Mouse (Mus musculus) midbrain, embryonic 10.5 days (tissue): ENCODE data around the gene Fermt2. TPM values are rescaled to one million over a fixed set of nuclear protein-coding genes. Genes with fewer than 3 reads are reported as not detected.

Experiments
- DNase-seq: peaks from one replicate; pipeline ENCODE4 v3.0.0-alpha.2; 2017; ENCODE audit warnings: low spot score
- H3K27ac ChIP-seq: fragments of 300-500 bp; sonication (generic); replicated peaks from 2 replicates; pipeline ENCODE4 v1.5.1; 2016; ENCODE audit warnings: mild to moderate bottlenecking
- H3K27me3 ChIP-seq: fragments of 300-500 bp; sonication (generic); 2 replicates; pipeline ENCODE4 v1.6.1; 2016; ENCODE audit warnings: low read depth, mild to moderate bottlenecking; ENCODE audit not compliant: poor library complexity, severe bottlenecking
- H3K36me3 ChIP-seq: fragments of 300-500 bp; sonication (generic); 2 replicates; pipeline ENCODE4 v1.6.1; 2016; ENCODE audit warnings: mild to moderate bottlenecking, moderate library complexity
- H3K4me1 ChIP-seq: fragments of 300-500 bp; sonication (generic); 2 replicates; pipeline ENCODE4 v1.6.1; 2016
- H3K4me3 ChIP-seq: fragments of 300-500 bp; sonication (generic); 2 replicates; pipeline ENCODE4 v1.5.1; 2016; ENCODE audit warnings: mild to moderate bottlenecking, moderate library complexity
- H3K9me3 ChIP-seq: fragments of 300-500 bp; sonication (generic); replicated peaks from 2 replicates; pipeline ENCODE4 v1.6.1; 2016; ENCODE audit warnings: mild to moderate bottlenecking
- WGBS: fragments of 180-500 bp; shearing (Covaris S2); methylation state at CpG from one replicate; pipeline ENCODE4 v1.1.7; 2016; 5-methylcytosine and 5-hydroxymethylcytosine counted together
- polyA plus RNA-seq: library from polyadenylated mRNA; unstranded; fragments of >200 nt; fragmentation: Nextera tagmentation; extraction: Ambion mirVana; gene quantifications from 2 replicates; pipeline ENCODE4 v1.2.1, GENCODE M21; 2016

Gene Fermt2
- polyA plus RNA-seq = 72.8 and 82.8 TPM in 2 replicates

DNA sequence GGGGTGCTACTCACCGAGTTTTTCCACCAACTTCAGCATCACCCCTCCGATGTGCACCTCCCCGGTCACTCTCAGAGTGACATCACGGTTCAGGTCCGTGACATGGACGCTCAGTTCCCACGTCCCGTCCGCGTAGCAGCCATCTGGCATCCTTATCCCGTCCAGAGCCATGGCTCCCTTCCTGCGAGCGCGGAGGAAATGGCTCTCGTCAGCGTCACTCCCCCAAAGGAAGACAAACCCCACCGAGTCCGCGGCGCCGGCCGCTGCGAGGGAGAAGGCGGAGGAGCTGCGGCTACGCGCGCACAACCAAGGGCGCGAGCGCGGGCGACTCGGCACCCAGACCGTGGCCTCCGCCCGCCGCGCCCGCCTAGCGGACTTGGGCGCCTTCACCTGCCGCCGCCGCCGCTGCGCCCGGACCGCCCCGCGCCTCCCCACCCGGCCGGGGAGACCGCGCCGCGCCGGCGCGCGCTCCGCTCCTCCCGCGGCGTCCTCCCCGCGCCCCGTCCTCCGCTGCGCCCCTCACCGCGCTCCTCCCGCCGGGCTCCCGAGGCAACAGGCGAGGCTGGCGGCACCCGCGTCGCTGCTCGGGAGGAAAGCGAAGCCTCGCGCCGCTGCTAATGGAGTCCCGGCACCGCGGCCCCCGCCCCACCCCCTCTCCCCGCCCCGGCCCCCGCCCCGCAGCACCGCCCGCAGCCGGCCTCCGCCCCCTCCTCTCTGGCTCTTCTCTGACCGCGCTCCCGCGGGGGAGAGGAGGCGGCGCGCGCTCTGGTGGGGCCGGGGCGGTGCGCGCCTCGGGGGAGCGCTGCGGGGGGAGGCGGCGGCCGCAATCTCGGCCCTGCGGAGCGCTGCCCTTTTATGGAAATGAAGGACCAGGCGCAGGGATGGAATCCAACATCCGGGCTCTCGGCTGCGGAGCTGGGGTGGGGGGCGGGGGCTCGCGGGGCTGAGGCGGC lies at the start of gene Fermt2:
Fermt2 (minus strand) TSS at position 708 of the 953 bp plus-strand sequence.
- Histone ChIP-seq H3K9me3 (no peaks in the 10 kb centered on the region), H3K27ac (peak within 1 kb of the TSS; percentile 96), H3K4me3 (peak within 1 kb of the TSS; percentile 85), H3K27me3 (no peaks in the 10 kb centered on the region), H3K4me1 (peaks cover 29% of the 10 kb centered on the region), H3K36me3 (0 out of 2 replicates have a peak, but pooled peaks cover 2% of the 10 kb centered on the region)
- DNase-seq = peak; percentile 91
- WGBS = under 1% methylated on average over 72 of the region's 126 CpGs

DNA sequence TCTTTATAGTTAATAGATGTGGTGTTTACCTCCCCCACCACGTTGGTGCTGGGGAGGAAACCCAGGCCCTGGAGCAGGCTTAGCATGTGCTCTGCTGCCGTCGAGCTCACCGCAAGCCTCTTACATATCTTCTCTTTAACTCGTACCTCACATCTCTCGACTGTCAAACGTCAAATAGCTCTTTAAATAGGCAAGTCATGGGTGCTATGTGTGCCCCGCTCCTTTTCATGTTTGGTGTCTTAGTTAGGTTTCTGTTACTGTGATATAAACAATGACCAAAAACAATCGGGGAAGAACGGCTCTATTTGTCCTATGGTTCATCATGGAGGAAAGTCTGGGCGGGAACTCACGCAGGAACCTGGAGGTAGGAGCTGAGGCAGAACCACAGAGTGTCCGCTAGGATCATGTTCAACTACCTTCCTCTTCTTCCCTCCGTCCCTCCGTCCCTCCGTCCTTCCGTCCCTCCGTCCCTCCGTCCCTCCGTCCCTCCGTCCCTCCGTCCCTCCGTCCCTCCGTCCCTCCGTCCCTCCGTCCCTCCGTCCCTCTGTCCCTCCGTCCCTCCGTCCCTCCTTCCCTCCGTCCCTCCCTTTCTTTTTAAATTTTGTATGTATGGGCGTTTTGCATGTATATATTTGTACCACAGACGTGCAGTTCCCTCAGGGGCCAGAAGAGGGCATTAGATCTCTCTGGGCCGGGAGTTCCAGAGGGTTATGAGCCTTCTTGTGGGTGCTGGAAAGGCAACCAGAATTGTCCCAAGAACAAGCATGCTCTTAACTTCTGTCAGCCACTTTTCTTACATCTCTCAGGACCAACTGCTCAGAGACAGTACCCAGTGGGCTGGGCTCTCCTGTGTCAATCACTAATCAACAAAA lies 36.4 kb upstream of the Fermt2 start:
- peak; percentile 84 for DNase-seq
- WGBS = 17% methylated on average over 33 of the region's 33 CpGs
- Histone ChIP-seq H3K9me3 (no peaks in the 10 kb centered on the region), H3K27me3 (peaks cover 18% of the 10 kb centered on the region), H3K27ac (peak overlapping the region; percentile 69), H3K36me3 (no peaks in the 10 kb centered on the region), H3K4me1 (peaks cover 16% of the 10 kb centered on the region), H3K4me3 (peak overlapping the region; percentile 52)

DNA sequence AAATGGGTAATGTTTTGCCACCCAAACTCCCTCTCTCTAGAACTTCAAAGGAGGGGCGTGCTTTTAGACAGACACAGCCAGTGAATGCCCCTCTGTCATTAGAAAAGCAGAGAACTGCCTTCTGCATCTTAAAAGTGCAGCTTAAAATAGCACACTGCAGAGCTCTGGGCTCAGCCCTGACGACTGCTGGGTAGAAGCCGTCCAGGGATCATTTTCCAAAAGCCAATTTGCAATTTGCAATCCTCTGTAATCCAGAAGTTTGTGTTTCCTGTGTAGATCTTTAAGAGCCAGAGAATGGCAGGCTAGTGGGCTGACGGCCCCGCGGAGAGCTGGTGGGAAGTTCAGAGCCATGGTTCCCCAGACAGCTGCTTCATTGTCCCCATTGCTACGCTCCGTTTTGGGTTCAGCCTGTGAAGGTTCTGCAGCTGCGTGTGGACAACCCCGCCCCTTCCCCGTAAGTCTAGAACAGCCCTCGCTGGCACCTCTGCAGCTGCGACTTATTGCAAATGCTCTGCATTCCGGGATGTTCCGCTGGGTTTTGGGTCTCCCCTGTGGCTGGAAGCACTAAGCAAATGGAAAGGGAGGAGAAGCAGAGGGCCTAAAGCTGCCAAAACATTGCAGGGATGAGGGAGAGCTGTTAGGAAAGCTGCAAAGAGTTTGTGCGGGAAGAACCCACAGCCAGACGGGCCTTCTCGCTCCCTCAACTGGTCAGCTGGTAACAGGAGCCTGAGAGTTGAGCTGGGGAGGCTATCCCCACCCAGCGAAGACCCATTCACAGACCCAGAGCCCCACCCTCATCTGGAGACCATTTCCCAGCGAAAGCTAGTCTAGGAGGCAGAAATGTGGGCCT lies 35.5 kb upstream of the Fermt2 start:
- Histone ChIP-seq H3K9me3 (no peaks in the 10 kb centered on the region), H3K4me3 (peak overlapping the region; percentile 52), H3K27me3 (peaks cover 18% of the 10 kb centered on the region), H3K36me3 (no peaks in the 10 kb centered on the region), H3K27ac (peak overlapping the region; percentile 69), H3K4me1 (peaks cover 16% of the 10 kb centered on the region)
- DNase-seq = peak; percentile 51
- 7% methylated on average over 20 of the region's 20 CpGs for WGBS

DNA sequence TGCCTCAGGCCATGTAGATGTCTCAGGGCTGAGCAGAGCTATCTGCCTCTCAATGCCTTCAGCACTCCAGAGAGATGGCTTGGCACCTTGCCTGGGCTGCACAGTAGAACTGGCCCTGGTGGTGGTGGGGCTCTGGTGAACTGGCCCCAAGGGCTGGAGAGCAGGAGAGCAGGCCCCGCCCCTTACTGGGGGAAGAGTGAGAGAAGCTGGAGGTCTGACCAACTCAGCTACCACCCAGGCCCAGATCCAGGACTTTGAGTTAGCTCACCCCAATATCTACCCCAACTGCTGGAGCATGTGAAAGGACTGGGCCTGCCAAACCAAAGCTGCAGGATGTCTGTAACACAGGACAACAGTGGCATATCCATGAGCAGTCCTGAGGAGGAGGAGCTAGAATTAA lies 33.7 kb upstream of the Fermt2 start:
- H3K27ac ChIP-seq = no peak overlapping the region
- peaks cover 16% of the 10 kb centered on the region for H3K4me1 ChIP-seq
- DNase-seq = no peak
- no peaks in the 10 kb centered on the region for H3K36me3 ChIP-seq
- H3K27me3 ChIP-seq = peaks cover 18% of the 10 kb centered on the region
- H3K4me3 ChIP-seq = no peak overlapping the region
- no peaks in the 10 kb centered on the region for H3K9me3 ChIP-seq
- 95% methylated on average over 1 of the region's 1 CpGs for WGBS

DNA sequence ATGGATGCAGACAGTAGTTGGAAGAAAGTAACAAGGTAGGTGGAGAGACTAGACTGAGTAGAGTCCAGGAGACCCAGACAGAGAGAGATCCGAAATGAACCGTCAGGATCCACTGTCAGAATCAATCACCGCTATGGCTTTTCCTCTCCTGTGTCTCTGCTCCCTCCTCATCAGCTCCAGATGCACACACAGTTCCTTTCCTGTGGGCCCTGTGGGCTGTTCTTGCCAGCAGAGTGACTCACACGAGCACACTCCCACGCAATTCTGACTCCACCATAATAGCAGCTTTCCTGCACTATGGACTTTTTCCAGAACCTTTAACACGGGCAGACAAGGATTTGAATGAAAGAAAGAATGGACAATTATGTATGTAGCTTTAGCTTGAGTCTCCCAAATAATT lies 31.8 kb upstream of the Fermt2 start:
- Histone ChIP-seq H3K36me3 (no peaks in the 10 kb centered on the region), H3K27ac (no peak overlapping the region), H3K9me3 (no peaks in the 10 kb centered on the region), H3K4me1 (peaks cover 16% of the 10 kb centered on the region), H3K27me3 (peaks cover 18% of the 10 kb centered on the region), H3K4me3 (no peak overlapping the region)
- DNase-seq = no peak
- WGBS = 91% methylated on average over 6 of the region's 6 CpGs

DNA sequence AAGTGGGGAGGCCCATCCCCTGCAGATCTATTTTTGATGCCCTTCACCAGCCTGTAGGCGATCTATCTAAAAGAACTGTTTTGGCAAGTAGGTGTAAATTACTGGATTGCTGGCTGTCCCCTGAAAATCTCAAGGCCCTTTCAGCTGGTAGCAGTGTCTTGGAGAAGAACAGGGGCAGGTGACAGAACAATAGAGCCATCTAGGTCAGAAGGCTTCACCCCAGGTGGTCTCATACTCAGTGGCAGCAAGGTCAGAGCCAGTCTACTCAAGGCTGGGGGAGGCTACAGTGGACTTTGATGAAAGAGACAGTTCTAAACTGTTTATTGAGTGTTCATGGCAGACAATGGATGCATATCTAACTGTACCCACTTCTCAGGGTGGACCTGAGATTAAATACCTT lies 29.1 kb upstream of the Fermt2 start:
- Histone ChIP-seq H3K4me3 (no peak overlapping the region), H3K27me3 (no peaks in the 10 kb centered on the region), H3K27ac (no peak overlapping the region), H3K9me3 (no peaks in the 10 kb centered on the region), H3K4me1 (no peaks in the 10 kb centered on the region), H3K36me3 (no peaks in the 10 kb centered on the region)
- WGBS = 95% methylated on average over 1 of the region's 1 CpGs
- DNase-seq = no peak

DNA sequence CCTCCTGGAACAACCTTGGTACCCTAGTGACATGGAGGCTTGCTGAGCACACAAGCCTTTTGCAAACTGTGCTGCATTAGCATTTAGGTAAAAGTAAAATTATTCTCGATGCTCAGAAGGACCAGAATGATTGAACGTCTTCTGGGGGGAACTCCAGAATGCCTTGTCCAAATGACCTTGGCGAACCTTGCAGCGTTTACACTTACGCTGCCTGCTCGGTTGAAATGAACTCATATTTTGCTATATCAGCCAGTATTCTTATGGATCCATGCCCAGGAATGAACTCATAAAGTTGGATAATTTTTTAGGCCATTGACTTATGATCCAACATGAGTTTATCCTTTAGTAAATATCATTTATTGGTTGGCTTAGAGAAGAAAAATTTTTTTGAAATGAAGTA lies 24.4 kb upstream of the Fermt2 start:
- H3K4me1 ChIP-seq = no peaks in the 10 kb centered on the region
- no peaks in the 10 kb centered on the region for H3K27me3 ChIP-seq
- 92% methylated on average over 6 of the region's 6 CpGs for WGBS
- no peaks in the 10 kb centered on the region for H3K9me3 ChIP-seq
- no peaks in the 10 kb centered on the region for H3K36me3 ChIP-seq
- DNase-seq = no peak
- H3K4me3 ChIP-seq = no peak overlapping the region
- H3K27ac ChIP-seq = no peak overlapping the region

DNA sequence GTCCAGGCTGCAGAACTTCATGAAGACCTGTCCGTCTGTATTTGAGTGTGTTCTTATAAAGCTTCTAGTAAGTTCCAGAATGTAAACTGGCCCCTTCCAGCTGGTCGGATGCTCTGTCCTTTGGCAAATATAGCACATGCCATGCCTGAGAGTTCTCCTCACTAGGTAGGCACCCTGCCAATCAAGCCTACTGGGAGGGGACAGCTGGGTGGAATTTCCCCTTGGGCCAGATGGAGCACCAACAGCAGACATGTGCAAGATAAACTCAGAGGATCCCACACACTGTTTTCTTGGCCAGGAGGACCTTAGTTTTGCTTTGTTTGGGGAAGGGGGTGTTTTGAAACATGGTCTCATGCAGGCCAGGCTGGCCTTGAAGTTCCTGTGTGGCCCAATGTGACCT lies 23.9 kb upstream of the Fermt2 start:
- H3K27ac ChIP-seq = no peak overlapping the region
- WGBS = 83% methylated on average over 2 of the region's 2 CpGs
- DNase-seq = no peak
- H3K36me3 ChIP-seq = no peaks in the 10 kb centered on the region
- H3K4me1 ChIP-seq = no peaks in the 10 kb centered on the region
- no peaks in the 10 kb centered on the region for H3K9me3 ChIP-seq
- no peak overlapping the region for H3K4me3 ChIP-seq
- no peaks in the 10 kb centered on the region for H3K27me3 ChIP-seq

DNA sequence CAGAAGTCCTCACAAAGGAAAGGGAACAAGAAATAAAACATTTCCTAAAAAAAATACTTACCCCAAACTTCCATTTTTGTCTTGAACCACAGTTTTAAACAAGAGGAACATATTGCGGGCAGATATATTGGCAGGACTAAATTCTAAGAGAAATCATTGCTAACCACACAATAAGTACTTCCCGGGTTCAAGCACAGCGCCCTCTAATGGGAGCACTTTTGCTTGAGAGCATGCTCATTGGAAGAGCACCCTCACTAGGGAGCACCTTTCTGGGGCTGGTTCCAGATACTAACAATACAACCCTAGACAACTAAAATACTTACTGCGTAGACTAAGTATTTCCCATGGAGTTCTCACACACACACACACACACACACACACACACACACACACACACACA lies 22.5 kb upstream of the Fermt2 start:
- Histone ChIP-seq H3K36me3 (no peaks in the 10 kb centered on the region), H3K27me3 (no peaks in the 10 kb centered on the region), H3K9me3 (no peaks in the 10 kb centered on the region), H3K4me3 (no peak overlapping the region), H3K27ac (no peak overlapping the region), H3K4me1 (no peaks in the 10 kb centered on the region)
- no peak for DNase-seq
- 85% methylated on average over 4 of the region's 4 CpGs for WGBS

DNA sequence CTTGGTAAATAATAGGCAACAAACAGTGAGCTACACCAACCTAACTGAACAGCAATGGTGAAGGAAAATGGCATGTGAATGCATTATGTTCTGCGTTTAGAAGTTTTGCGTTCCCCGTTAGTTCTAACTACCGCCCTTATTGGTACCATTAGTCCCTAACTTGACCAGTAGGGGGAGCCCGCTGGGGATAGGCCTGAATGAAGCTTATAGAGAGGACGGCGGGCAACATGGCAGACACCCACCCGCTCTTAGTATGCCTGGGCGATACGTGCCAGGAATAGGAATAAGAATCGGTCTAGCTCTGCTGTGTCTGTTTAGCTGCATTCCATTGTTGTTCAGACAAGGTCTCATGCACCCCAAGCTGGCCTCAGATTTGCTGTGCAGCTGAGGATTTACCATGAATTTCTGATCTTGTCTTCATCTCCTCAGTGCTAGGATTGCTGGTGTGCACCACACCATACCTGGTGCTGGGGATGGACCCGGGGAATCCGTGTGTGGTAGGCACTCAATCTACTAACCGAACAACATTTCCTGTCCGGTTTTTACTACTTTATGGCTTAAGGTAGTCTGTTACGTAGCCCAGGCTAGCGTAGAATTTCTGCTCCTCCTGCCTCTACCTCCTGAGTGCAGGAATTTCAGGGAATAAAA lies 21.3 kb upstream of the Fermt2 start:
- DNase-seq = peak; percentile 51
- Histone ChIP-seq H3K9me3 (no peaks in the 10 kb centered on the region), H3K4me3 (0 out of 2 replicates have a peak overlapping the region, but pooled peaks have one; percentile 1), H3K27me3 (no peaks in the 10 kb centered on the region), H3K27ac (no peak overlapping the region), H3K4me1 (no peaks in the 10 kb centered on the region), H3K36me3 (no peaks in the 10 kb centered on the region)
- 59% methylated on average over 17 of the region's 17 CpGs for WGBS

DNA sequence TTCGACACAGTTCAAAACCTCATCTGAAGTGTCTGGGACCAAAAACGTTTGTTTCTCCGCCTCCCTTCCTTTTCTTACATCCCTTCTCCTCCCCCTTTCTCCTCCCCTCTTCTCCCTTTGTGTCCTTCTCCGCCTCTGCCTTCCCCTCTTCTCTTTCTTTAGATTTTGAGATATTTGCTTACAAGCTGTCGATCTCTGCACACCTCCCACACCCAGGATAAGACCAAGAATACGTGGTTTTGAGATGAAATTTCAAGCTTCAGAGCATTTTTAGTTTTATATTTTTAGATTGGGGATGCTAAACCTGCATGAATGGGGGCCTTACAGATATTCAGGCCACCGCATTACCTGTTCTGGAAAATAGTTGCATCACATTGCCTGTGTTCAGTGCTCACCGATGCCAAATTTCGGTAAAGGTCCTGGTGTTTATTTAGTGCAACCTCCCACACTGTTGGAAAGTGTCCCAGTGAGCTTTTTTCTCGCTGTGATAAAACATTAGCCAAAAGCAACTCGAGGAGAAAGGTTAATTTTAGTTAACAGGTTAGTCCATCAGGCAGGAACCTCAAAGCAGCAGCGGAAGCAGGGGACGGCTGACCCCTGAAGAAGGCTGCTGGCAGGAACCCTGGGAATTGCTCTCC lies 20.2 kb upstream of the Fermt2 start:
- Histone ChIP-seq H3K9me3 (no peaks in the 10 kb centered on the region), H3K4me3 (no peak overlapping the region), H3K27me3 (no peaks in the 10 kb centered on the region), H3K4me1 (no peaks in the 10 kb centered on the region), H3K27ac (no peak overlapping the region), H3K36me3 (no peaks in the 10 kb centered on the region)
- DNase-seq = no peak
- WGBS = 82% methylated on average over 13 of the region's 13 CpGs
